In genomic region chr8:122901892-122902515, GRCm38 (mm10) we compare ENCODE assay signal across 27 mouse cellular contexts. TPM values are rescaled to one million over a fixed set of nuclear protein-coding genes. Genes with fewer than 3 reads are reported as not detected.
DNase-seq lines count a peak whose midpoint lies in the region; ATAC-seq lines count a peak whose summit lies in the region.
"Had no signal": no experiment of that assay in that cellular context is flagged by ENCODE, and none has a peak within 500 bp of the region (broad histone marks: within the 10 kb centered on the region; RNA-seq: fewer than 3 reads in every experiment).

No protein-coding gene starts in this region.

- H3K27ac ChIP-seq in kidney, embryonic 15.5 days, result no peak overlapping the region
- H3K27ac ChIP-seq: forebrain, embryonic 12.5 days; heart, embryonic 13.5 days; hindbrain, embryonic 12.5 days; liver, embryonic 12.5 days; midbrain, embryonic 10.5 days; stomach, postnatal 0 days had no signal

- no peak overlapping the region for H3K9ac ChIP-seq in kidney, embryonic 15.5 days
- H3K9ac ChIP-seq: forebrain, embryonic 12.5 days; heart, embryonic 13.5 days; hindbrain, embryonic 12.5 days; liver, embryonic 12.5 days had no signal

- WGBS in kidney, embryonic 15.5 days, result 87% methylated on average over 8 of the region's 8 CpGs

- ATAC-seq in frontal cortex, adult (ENCODE audit: low TSS enrichment), result 0 out of 2 replicates have a peak, but pooled peaks have one; percentile 11
- ATAC-seq in kidney, embryonic 15.5 days (replicated peaks; ENCODE audit: low FRiP score), result no peak
- ATAC-seq: liver, embryonic 12.5 days; Patski had no signal

- peaks cover 54% of the 10 kb centered on the region for H3K36me3 ChIP-seq in kidney, embryonic 15.5 days

- DNase-seq in frontal cortex, postnatal 14 days (ENCODE audit: low spot score in 2 of 2), result no peak
- DNase-seq in kidney, postnatal 36 days, result peak; percentile 28 to 39
- peak; percentile 60 for DNase-seq in adrenal gland, adult 8-10 months
- peak; percentile 46 for DNase-seq in adrenal gland, postnatal 14 days
- DNase-seq in natural killer cell, adult 2 months (ENCODE audit: low spot score in 2 of 2), result no peak
- DNase-seq in urinary bladder, postnatal 36 days (ENCODE audit: low spot score in 2 of 2), result no peak
- DNase-seq: B cell, adult 2 months; cerebellum, adult 9-11 months; heart, postnatal 14 days; kidney, adult 11 months; lung, adult 18-20 months; lung, postnatal 10 days had no signal

- no peak overlapping the region for H3K4me2 ChIP-seq in kidney, embryonic 15.5 days
- H3K4me2 ChIP-seq: forebrain, embryonic 12.5 days; heart, embryonic 13.5 days; hindbrain, embryonic 12.5 days; liver, embryonic 12.5 days had no signal

- no peaks in the 10 kb centered on the region for H3K9me3 ChIP-seq in kidney, embryonic 15.5 days (replicated peaks)
- H3K9me3 ChIP-seq: forebrain, embryonic 12.5 days; G1E; heart, embryonic 13.5 days; hindbrain, embryonic 12.5 days; liver, embryonic 12.5 days; midbrain, embryonic 10.5 days had no signal

- H3K27me3 ChIP-seq in kidney, embryonic 15.5 days, result no peaks in the 10 kb centered on the region
- H3K27me3 ChIP-seq: CH12.LX; forebrain, embryonic 12.5 days; heart, embryonic 13.5 days; hindbrain, embryonic 12.5 days; liver, embryonic 12.5 days; Patski had no signal

- peaks cover 9% of the 10 kb centered on the region for H3K4me1 ChIP-seq in kidney, embryonic 15.5 days
- H3K4me1 ChIP-seq: forebrain, embryonic 12.5 days had no signal

- H3K4me3 ChIP-seq in kidney, embryonic 15.5 days (replicated peaks), result no peak overlapping the region
- H3K4me3 ChIP-seq: erythroblast, embryonic 14.5 days; forebrain, embryonic 12.5 days; heart, embryonic 13.5 days; hindbrain, embryonic 12.5 days; liver, embryonic 12.5 days; midbrain, embryonic 10.5 days had no signal

RNA-seq across cellular contexts. Expression of gene Cdh15, which starts 54.2 kb away (rescaled TPM):
- polyA plus RNA-seq in kidney, embryonic 15.5 days (2015; fragmentation: Nextera tagmentation; extraction: Ambion mirVana), result 2.3 and 3.2 TPM in 2 replicates
- 1 to 10 TPM in 3 of 4 experiments, under 1 TPM in 1; 0.55 to 1.2 (median 1.2) TPM for total RNA-seq in adrenal gland, adult 8-10 months (2022)
- total RNA-seq in adrenal gland, postnatal 14 days (2021), result 0.19 and 0.41 TPM in 2 replicates
- total RNA-seq: CH12.LX; common myeloid progenitor, adult 5-6 weeks; G1E; granulocyte monocyte progenitor cell, adult 5-6 weeks; heart, postnatal 14 days had no signal
- polyA plus RNA-seq: erythroblast, embryonic 14.5 days; G1E; small intestine, adult 2 months had no signal

Comparison
In these comparisons a context has a peak if more than half of its experiments do, and no peak if none do; other contexts are left out.
1. DNase-seq: peak in kidney, postnatal 36 days (2 of 2), adrenal gland, adult 8-10 months (single experiment) and adrenal gland, postnatal 14 days (single experiment); none in frontal cortex, postnatal 14 days (0 of 2), natural killer cell, adult 2 months (0 of 2) and urinary bladder, postnatal 36 days (0 of 2).